Mouse (Mus musculus) testis, postnatal 14 days (tissue): ENCODE results near the gene Ppp3cb.
A peak's percentile ranks its signal among the peaks of the same experiment; 100 is the strongest.

Experiments used
- DNase-seq: peaks from one replicate; pipeline ENCODE4 v3.0.0; 2021; ENCODE audit warnings: low spot score

Ppp3cb gene

GRCm38 (mm10) chr14:20480195-20480579 is 66.2 kb downstream of the Ppp3cb start:
- no peak for DNase-seq

GRCm38 (mm10) chr14:20479291-20480194 is 66.8 kb downstream of the Ppp3cb start, which contains the start of gene Anxa7:
Gene Anxa7, minus strand, starts transcription at chr14:20480133.
- DNase-seq, result peak; percentile 78

GRCm38 (mm10) chr14:20478801-20479200 is 67.6 kb downstream of the Ppp3cb start:
- peak; percentile 31 for DNase-seq

GRCm38 (mm10) chr14:20478385-20478784 is 68.0 kb downstream of the Ppp3cb start:
- no peak for DNase-seq

GRCm38 (mm10) chr14:20477261-20478025 is 68.9 kb downstream of the Ppp3cb start:
- DNase-seq, result no peak

GRCm38 (mm10) chr14:20460216-20460615 is 86.2 kb downstream of the Ppp3cb start:
- DNase-seq, result no peak

- DNase-seq, result no peak
Measured at GRCm38 (mm10) chr14:20458378-20458777, 88.0 kb downstream of the Ppp3cb start.

- DNase-seq, result no peak
Measured at GRCm38 (mm10) chr14:20452929-20453328, 93.4 kb downstream of the Ppp3cb start.

- peak; percentile 84 for DNase-seq
Measured at GRCm38 (mm10) chr14:20451765-20452331, 94.5 kb downstream of the Ppp3cb start, which contains the start of gene Cfap70. Gene Cfap70, minus strand, starts transcription at chr14:20452226.

- DNase-seq, result no peak
Measured at GRCm38 (mm10) chr14:20451302-20451701, 95.1 kb downstream of the Ppp3cb start.
